Mouse (Mus musculus): ENCODE results near the gene Tmcc3. TPM values are rescaled to one million over a fixed set of nuclear protein-coding genes. Genes with fewer than 3 reads are reported as not detected.

Gene Tmcc3
- total and polyA plus RNA-seq, 3 experiments = 11.3 to 30.1 (median 23.1) TPM

- Histone ChIP-seq H3K9me3 (replicated peaks; ENCODE audit: low read length) (peaks cover 2% of the 10 kb centered on the region), H3K27ac (ENCODE audit: insufficient read depth, low read depth) (no peak overlapping the region), H3K79me2 (replicated peaks; ENCODE audit: control insufficient read depth, extremely low read depth, insufficient read depth, poor library complexity, severe bottlenecking) (no peaks in the 10 kb centered on the region), H3K4me2 (ENCODE audit: insufficient read depth, low read depth, poor library complexity, severe bottlenecking) (no peak overlapping the region), H3K9ac (ENCODE audit: insufficient read depth, low read depth) (no peak overlapping the region), H3K27me3 (replicated peaks) (no peaks in the 10 kb centered on the region), H3K4me3 (replicated peaks in 1 of 3; ENCODE audit: low read depth in 2 of 3, low read length in 2 of 3, poor library complexity in 1 of 3) (peak overlapping the region in 1 of 3 experiments; percentile 23), H3K4me1 (ENCODE audit: control insufficient read depth in 1 of 2, insufficient read depth in 2 of 2) (peaks cover 27 to 54% of the 10 kb centered on the region in 2 experiments), H3K36me3 (replicated peaks in 1 of 2; ENCODE audit: control insufficient read depth in 1 of 2, insufficient read depth in 1 of 2, low read length in 1 of 2) (peaks cover 19 to 34% of the 10 kb centered on the region in 2 experiments)
- dilution Hi-C loops (cut with MboI; ENCODE audit: extremely low pct_ligation_motif_present, extremely low pct_unique_long_range_greater_than_20kb, low sequenced_read_pairs) (no loop called here), in situ Hi-C loops (cut with MboI; ENCODE audit: low pct_ligation_motif_present, low pct_unique_long_range_greater_than_20kb, low sequenced_read_pairs) (no loop called here)
- TF ChIP-seq E2F4 (IDR thresholded peaks at IDR 0.05; ENCODE audit: insufficient replicate concordance, low read depth, low read length) (no peak), NELFE (IDR thresholded peaks at IDR 0.05; ENCODE audit: low read depth, low read length) (no peak)
- no peak for DNase-seq (ENCODE audit: extremely low read depth)
Observed at GRCm38 (mm10) chr10:94549511-94550232, 237.9 kb downstream of the Tmcc3 start.

GRCm38 (mm10) chr10:94550649-94551048 is 238.9 kb downstream of the Tmcc3 start:
- in situ Hi-C loops (cut with MboI; ENCODE audit: low pct_ligation_motif_present, low pct_unique_long_range_greater_than_20kb, low sequenced_read_pairs) (no loop called here), dilution Hi-C loops (cut with MboI; ENCODE audit: extremely low pct_ligation_motif_present, extremely low pct_unique_long_range_greater_than_20kb, low sequenced_read_pairs) (no loop called here)
- no peak overlapping the region for H3K27ac ChIP-seq (ENCODE audit: insufficient read depth, low read depth)
- no peak overlapping the region for H3K4me3 ChIP-seq (replicated peaks in 1 of 3; ENCODE audit: low read depth in 2 of 3, low read length in 2 of 3, poor library complexity in 1 of 3)
- peaks cover 2% of the 10 kb centered on the region for H3K9me3 ChIP-seq (replicated peaks; ENCODE audit: low read length)
- no peaks in the 10 kb centered on the region for H3K27me3 ChIP-seq (replicated peaks)
- no peak overlapping the region for H3K4me2 ChIP-seq (ENCODE audit: insufficient read depth, low read depth, poor library complexity, severe bottlenecking)
- H3K79me2 ChIP-seq (replicated peaks; ENCODE audit: control insufficient read depth, extremely low read depth, insufficient read depth, poor library complexity, severe bottlenecking) = no peaks in the 10 kb centered on the region; the same call in 1 of the 2 replicates
- peaks cover 19 to 39% of the 10 kb centered on the region in 2 experiments for H3K36me3 ChIP-seq (replicated peaks in 1 of 2; ENCODE audit: control insufficient read depth in 1 of 2, insufficient read depth in 1 of 2, low read length in 1 of 2)
- H3K9ac ChIP-seq (ENCODE audit: insufficient read depth, low read depth) = no peak overlapping the region
- no peak for DNase-seq (ENCODE audit: extremely low read depth)
- TF ChIP-seq USF1 (IDR thresholded peaks at IDR 0.05; ENCODE audit: low read depth, low read length) (no peak), CHD2 (IDR thresholded peaks at IDR 0.05; ENCODE audit: low read length) (no peak), POLR2A (IDR thresholded peaks at IDR 0.05; ENCODE audit: low read depth, low read length) (no peak), EP300 (IDR thresholded peaks at IDR 0.05; ENCODE audit: low read length) (no peak)
- H3K4me1 ChIP-seq (ENCODE audit: control insufficient read depth in 1 of 2, insufficient read depth in 2 of 2) = peaks cover 27 to 51% of the 10 kb centered on the region in 2 experiments

- Histone ChIP-seq H3K4me3 (replicated peaks in 1 of 3; ENCODE audit: low read depth in 2 of 3, low read length in 2 of 3, poor library complexity in 1 of 3) (no peak overlapping the region), H3K27ac (ENCODE audit: insufficient read depth, low read depth) (no peak overlapping the region), H3K27me3 (replicated peaks) (no peaks in the 10 kb centered on the region), H3K9ac (ENCODE audit: insufficient read depth, low read depth) (no peak overlapping the region), H3K4me1 (ENCODE audit: control insufficient read depth in 1 of 2, insufficient read depth in 2 of 2) (peaks cover 26 to 48% of the 10 kb centered on the region in 2 experiments), H3K79me2 (replicated peaks; ENCODE audit: control insufficient read depth, extremely low read depth, insufficient read depth, poor library complexity, severe bottlenecking) (no peaks in the 10 kb centered on the region; the same call in 1 of the 2 replicates), H3K4me2 (ENCODE audit: insufficient read depth, low read depth, poor library complexity, severe bottlenecking) (no peak overlapping the region), H3K9me3 (replicated peaks; ENCODE audit: low read length) (peaks cover 2% of the 10 kb centered on the region), H3K36me3 (replicated peaks in 1 of 2; ENCODE audit: control insufficient read depth in 1 of 2, insufficient read depth in 1 of 2, low read length in 1 of 2) (peaks cover 19 to 40% of the 10 kb centered on the region in 2 experiments)
- no peak for DNase-seq (ENCODE audit: extremely low read depth)
- TF ChIP-seq ZKSCAN1 (IDR thresholded peaks at IDR 0.05; ENCODE audit: borderline replicate concordance, low read depth, low read length) (no peak), SIN3A (IDR thresholded peaks at IDR 0.05; ENCODE audit: low read length) (no peak), NELFE (IDR thresholded peaks at IDR 0.05; ENCODE audit: low read depth, low read length) (no peak), MXI1 (IDR thresholded peaks at IDR 0.05; ENCODE audit: low read depth, low read length) (no peak), ZC3H11A (IDR thresholded peaks at IDR 0.05; ENCODE audit: low read depth, low read length) (no peak), IRF4 (IDR thresholded peaks at IDR 0.05; ENCODE audit: low read depth, low read length) (no peak), POLR2AphosphoS2 (IDR thresholded peaks at IDR 0.05; ENCODE audit: low read depth, low read length) (no peak), UBTF (IDR thresholded peaks at IDR 0.05; ENCODE audit: low read depth, low read length) (no peak), ETS1 (conservative IDR thresholded peaks at IDR 0.05; ENCODE audit: low read depth, low read length) (no peak), ZMIZ1 (IDR thresholded peaks at IDR 0.05; ENCODE audit: low read depth, low read length) (no peak), EP300 (IDR thresholded peaks at IDR 0.05; ENCODE audit: low read length) (no peak), USF2 (conservative IDR thresholded peaks at IDR 0.05; ENCODE audit: low read depth, low read length) (no peak), KAT2A (IDR thresholded peaks at IDR 0.05; ENCODE audit: insufficient replicate concordance, low read length) (no peak), ELF1 (IDR thresholded peaks at IDR 0.05; ENCODE audit: low read depth, low read length) (no peak), SMC3 (IDR thresholded peaks at IDR 0.05; ENCODE audit: low read depth, low read length) (no peak)
- dilution Hi-C loops (cut with MboI; ENCODE audit: extremely low pct_ligation_motif_present, extremely low pct_unique_long_range_greater_than_20kb, low sequenced_read_pairs) = no loop called here
- in situ Hi-C loops (cut with MboI; ENCODE audit: low pct_ligation_motif_present, low pct_unique_long_range_greater_than_20kb, low sequenced_read_pairs) = no loop called here
Observed at GRCm38 (mm10) chr10:94551065-94551464, 239.3 kb downstream of the Tmcc3 start.
